ENCODE assay signal across 16 mouse cellular contexts in genomic region chr7:38205801-38206200, GRCm38 (mm10).
"Had no signal": no experiment of that assay in that cellular context is flagged by ENCODE, and none has a peak within 500 bp of the region (broad histone marks: within the 10 kb centered on the region; RNA-seq: fewer than 3 reads in every experiment).

No protein-coding gene starts in this region.

- H3K9ac ChIP-seq: liver, postnatal 0 days; lung, embryonic 15.5 days; midbrain, embryonic 12.5 days; neural tube, embryonic 12.5 days had no signal

- H3K9me3 ChIP-seq: lung, embryonic 15.5 days; midbrain, embryonic 10.5 days; neural tube, embryonic 12.5 days had no signal

- H3K4me2 ChIP-seq: lung, embryonic 15.5 days; midbrain, embryonic 12.5 days; neural tube, embryonic 12.5 days had no signal

- H3K4me3 ChIP-seq: lung, embryonic 15.5 days; midbrain, embryonic 10.5 days; midbrain, embryonic 12.5 days; myocyte; neural tube, embryonic 12.5 days had no signal

- ATAC-seq: liver, postnatal 0 days; lung, postnatal 0 days; midbrain, embryonic 16.5 days had no signal

- H3K27me3 ChIP-seq: lung, embryonic 15.5 days; midbrain, embryonic 12.5 days; neural tube, embryonic 12.5 days had no signal

- H3K27ac ChIP-seq: lung, embryonic 15.5 days; midbrain, embryonic 10.5 days; midbrain, embryonic 12.5 days; neural tube, embryonic 12.5 days had no signal

- DNase-seq: liver, postnatal 0 days; lung, adult 2 months; lung, postnatal 14 days; lung, postnatal 36 days; midbrain, embryonic 14.5 days; right cerebral cortex, postnatal 14 days; thymus, adult 18-20 months; thymus, postnatal 14 days; thymus, postnatal 36 days had no signal

- H3K36me3 ChIP-seq: lung, embryonic 15.5 days; midbrain, embryonic 10.5 days; midbrain, embryonic 12.5 days; neural tube, embryonic 12.5 days had no signal
